Mouse (Mus musculus) bone marrow, adult 2 months (tissue): ENCODE measurements around the gene Odaph.

Experiments
- CTCF ChIP-seq: fragments of 200-500 bp; IDR thresholded peaks from 2 replicates; pipeline ENCODE4 v1.5.1; 2011; ENCODE audit warnings: low read length, control low read depth; ENCODE audit not compliant: control insufficient read depth, insufficient read depth
- POLR2A ChIP-seq: fragments of 200-500 bp; IDR thresholded peaks from 2 replicates; pipeline ENCODE4 v1.6.1; 2011; ENCODE audit warnings: low read depth, mild to moderate bottlenecking, control low read depth, low read length, borderline replicate concordance; ENCODE audit not compliant: control insufficient read depth

GRCm38 (mm10) chr5:91959986-91960385 is 27.3 kb upstream of the Odaph start:
- TF ChIP-seq CTCF (no peak), POLR2A (no peak)
